Comparison of ENCODE assay signal across 10 mouse cellular contexts in genomic region chr2:179687243-179687681, GRCm38 (mm10).
DNase-seq lines count a peak whose midpoint lies in the region; ATAC-seq and TF ChIP-seq lines count a peak whose summit lies in the region.
"Had no signal": no experiment of that assay in that cellular context is flagged by ENCODE, and none has a peak within 500 bp of the region (broad histone marks: within the 10 kb centered on the region; RNA-seq: fewer than 3 reads in every experiment).

No protein-coding gene starts in this region.

- no peak overlapping the region for H3K4me2 ChIP-seq in forebrain, postnatal 0 days (ENCODE audit: low read depth)
- no peak overlapping the region for H3K4me2 ChIP-seq in forebrain, embryonic 13.5 days

- H3K9ac ChIP-seq in forebrain, postnatal 0 days, result no peak overlapping the region
- no peak overlapping the region for H3K9ac ChIP-seq in forebrain, embryonic 13.5 days

- TF ChIP-seq CTCF in forebrain, postnatal 0 days (IDR thresholded peaks at IDR 0.05; ENCODE audit: low read depth), result no peak

- no peaks in the 10 kb centered on the region for H3K36me3 ChIP-seq in forebrain, postnatal 0 days (ENCODE audit: insufficient read depth)
- H3K36me3 ChIP-seq in forebrain, embryonic 13.5 days (ENCODE audit: poor library complexity, severe bottlenecking), result no peaks in the 10 kb centered on the region
- H3K36me3 ChIP-seq: hindbrain, embryonic 10.5 days had no signal

- 0 out of 2 replicates have a peak, but pooled peaks cover 5% of the 10 kb centered on the region for H3K4me1 ChIP-seq in forebrain, postnatal 0 days (ENCODE audit: insufficient read depth)
- H3K4me1 ChIP-seq in forebrain, embryonic 13.5 days, result peaks cover 24% of the 10 kb centered on the region

- no peak overlapping the region for H3K27ac ChIP-seq in forebrain, postnatal 0 days (ENCODE audit: low read depth, low read length)
- no peak overlapping the region for H3K27ac ChIP-seq in forebrain, embryonic 13.5 days
- H3K27ac ChIP-seq: hindbrain, embryonic 10.5 days had no signal

- 0 out of 2 replicates have a peak, but pooled peaks have one; percentile 12 for ATAC-seq in forebrain, postnatal 0 days
- no peak for ATAC-seq in forebrain, embryonic 13.5 days

- DNase-seq in forebrain, postnatal 0 days, result no peak
- peak; percentile 45 for DNase-seq in retina, postnatal 1 day
- no peak for DNase-seq in retina, embryonic 14.5 days (ENCODE audit: low spot score)
- peak; percentile 28 to 68 for DNase-seq in lung, postnatal 4 days
- no peak for DNase-seq in adrenal gland, postnatal 25 days
- no peak for DNase-seq in left cerebral cortex, adult 18-20 months (ENCODE audit: low spot score in 2 of 2)
- DNase-seq: cerebellum, adult 9-10 months; kidney, postnatal 14 days had no signal

- WGBS in forebrain, postnatal 0 days, result 31% methylated on average over 12 of the region's 12 CpGs
- 45% methylated on average over 12 of the region's 12 CpGs for WGBS in forebrain, embryonic 13.5 days

- no peaks in the 10 kb centered on the region for H3K27me3 ChIP-seq in forebrain, postnatal 0 days (ENCODE audit: insufficient read depth, low read length)
- no peaks in the 10 kb centered on the region for H3K27me3 ChIP-seq in forebrain, embryonic 13.5 days

- no peaks in the 10 kb centered on the region for H3K9me3 ChIP-seq in forebrain, postnatal 0 days (ENCODE audit: low read length)
- H3K9me3 ChIP-seq in forebrain, embryonic 13.5 days (replicated peaks), result no peaks in the 10 kb centered on the region
- H3K9me3 ChIP-seq: hindbrain, embryonic 10.5 days had no signal

- H3K4me3 ChIP-seq in forebrain, postnatal 0 days (ENCODE audit: low read depth, low read length), result no peak overlapping the region
- no peak overlapping the region for H3K4me3 ChIP-seq in forebrain, embryonic 13.5 days
- H3K4me3 ChIP-seq: hindbrain, embryonic 10.5 days had no signal

Comparison
In these comparisons a context has a peak if more than half of its experiments do, and no peak if none do; other contexts are left out.
1. DNase-seq: peak in retina, postnatal 1 day (single experiment) and lung, postnatal 4 days (2 of 2); none in forebrain, postnatal 0 days (single experiment), retina, embryonic 14.5 days (single experiment), adrenal gland, postnatal 25 days (single experiment) and left cerebral cortex, adult 18-20 months (0 of 2).